Mouse (Mus musculus) c-Kit-positive CD71-negative TER-119-negative erythroid progenitor cells, embryonic 14.5 days (primary cell): ENCODE data around the gene Tex30.
"Not testable (repeated sequence)": the region's sequence is repeated elsewhere in the genome, so short reads cannot be mapped to it uniquely, and the experiment has no call there.

ENCODE experiments used
- DNase-seq: peaks from one replicate; pipeline ENCODE4 v3.0.0-alpha.2; 2013; ENCODE audit warnings: low read depth

Gene Tex30

GRCm38 (mm10) chr1:44102259-44102717, at the start of gene Tex30:
Gene Tex30, minus strand, starts transcription at chr1:44102441.
- peak; percentile 90 for DNase-seq

GRCm38 (mm10) chr1:44148706-44149105, 46.5 kb upstream of the Tex30 start:
- peak; percentile 16 for DNase-seq

GRCm38 (mm10) chr1:44147563-44148381, 45.5 kb upstream of the Tex30 start, which contains the start of gene Ercc5:
Gene Ercc5, plus strand, starts transcription at chr1:44147744.
- DNase-seq: peak; percentile 81

- DNase-seq: no peak
Measured at GRCm38 (mm10) chr1:44142747-44143146, 40.5 kb upstream of the Tex30 start.

GRCm38 (mm10) chr1:44140232-44140631, 38.0 kb upstream of the Tex30 start:
- DNase-seq: no peak

- DNase-seq: no peak
Measured at GRCm38 (mm10) chr1:44129929-44130581, 27.8 kb upstream of the Tex30 start.

- DNase-seq: no peak
Measured at GRCm38 (mm10) chr1:44125590-44125989, 23.3 kb upstream of the Tex30 start.

GRCm38 (mm10) chr1:44122256-44122655, 20.0 kb upstream of the Tex30 start:
- peak; percentile 14 for DNase-seq

- DNase-seq: no peak
Measured at GRCm38 (mm10) chr1:44120074-44120406, 17.8 kb upstream of the Tex30 start.

- peak; percentile 64 for DNase-seq
Measured at GRCm38 (mm10) chr1:44119201-44120073, 17.2 kb upstream of the Tex30 start.

- DNase-seq: peak; percentile 80
Measured at GRCm38 (mm10) chr1:44118239-44119054, 16.2 kb upstream of the Tex30 start, which contains the start of the genes Kdelc1 and Bivm. Gene Kdelc1, minus strand, starts transcription at chr1:44118808. Gene Bivm, plus strand, starts transcription at chr1:44118957.

GRCm38 (mm10) chr1:44117571-44117970, 15.3 kb upstream of the Tex30 start:
- DNase-seq: no peak

- no peak for DNase-seq
Measured at GRCm38 (mm10) chr1:44102939-44103338, 698 bp upstream of the Tex30 start.

GRCm38 (mm10) chr1:44101448-44102225, 604 bp downstream of the Tex30 start:
- peak; percentile 33 for DNase-seq

- DNase-seq: peak; percentile 55
Measured at GRCm38 (mm10) chr1:44064625-44065024, 37.6 kb downstream of the Tex30 start.

GRCm38 (mm10) chr1:44063439-44063838, 38.8 kb downstream of the Tex30 start:
- no peak for DNase-seq

GRCm38 (mm10) chr1:44061836-44062235, 40.4 kb downstream of the Tex30 start, which contains the start of gene Gm8251:
Gene Gm8251, minus strand, starts transcription at chr1:44061936.
- no peak for DNase-seq

- DNase-seq: no peak
Measured at GRCm38 (mm10) chr1:44057805-44058204, 44.4 kb downstream of the Tex30 start.

- no peak for DNase-seq
Measured at GRCm38 (mm10) chr1:44046556-44046955, 55.7 kb downstream of the Tex30 start.

- DNase-seq: not testable (repeated sequence)
Measured at GRCm38 (mm10) chr1:44045689-44046088, 56.6 kb downstream of the Tex30 start.
